Mouse (Mus musculus): ENCODE measurements around the gene Efemp2. TPM values are rescaled to one million over a fixed set of nuclear protein-coding genes. Genes with fewer than 3 reads are reported as not detected.
A peak's percentile ranks its signal among the peaks of the same experiment; 100 is the strongest.

Efemp2 gene
- polyA plus RNA-seq, 1 experiment from 2014 or later: 15.8 TPM

- ATAC-seq (ENCODE audit: low read depth): no peak
- H3K4me3 ChIP-seq (ENCODE audit: low read depth, low read length): no peak overlapping the region
These were observed 14.7 kb upstream of the Efemp2 start for GRCm38 (mm10) chr19:5459019-5459418.

GRCm38 (mm10) chr19:5459896-5460295 is 13.9 kb upstream of the Efemp2 start:
- Histone ChIP-seq H3K4me2 (ENCODE audit: low read depth, low read length) (peak overlapping the region; percentile 92), H3K9ac (ENCODE audit: low read depth, low read length) (peak overlapping the region; percentile 85), H3K27me3 (ENCODE audit: control insufficient read depth, insufficient read depth, low read depth, low read length) (no peaks in the 10 kb centered on the region), H3K27ac (ENCODE audit: low read length) (peak overlapping the region; percentile 11; the same call in 1 of the 2 replicates), H3K4me3 (ENCODE audit: low read depth, low read length) (peak overlapping the region; percentile 88), H3K36me3 (ENCODE audit: control insufficient read depth, insufficient read depth) (no peaks in the 10 kb centered on the region), H3K9me3 (replicated peaks; ENCODE audit: control insufficient read depth, low read length) (no peaks in the 10 kb centered on the region), H3K4me1 (ENCODE audit: control insufficient read depth, low read depth, low read length) (peaks cover 34% of the 10 kb centered on the region)
- WGBS (ENCODE audit: insufficient replicate concordance): 27% methylated on average over 3 of the region's 3 CpGs
- no peak for ATAC-seq (ENCODE audit: low read depth)

More at GRCm38 (mm10) chr19:5459019-5459418, 14.7 kb upstream of the Efemp2 start:
- Histone ChIP-seq H3K4me1 (ENCODE audit: control insufficient read depth, low read depth, low read length) (peaks cover 34% of the 10 kb centered on the region), H3K27me3 (ENCODE audit: control insufficient read depth, insufficient read depth, low read depth, low read length) (no peaks in the 10 kb centered on the region), H3K36me3 (ENCODE audit: control insufficient read depth, insufficient read depth) (no peaks in the 10 kb centered on the region), H3K4me2 (ENCODE audit: low read depth, low read length) (no peak overlapping the region), H3K9ac (ENCODE audit: low read depth, low read length) (no peak overlapping the region), H3K9me3 (replicated peaks; ENCODE audit: control insufficient read depth, low read length) (no peaks in the 10 kb centered on the region), H3K27ac (ENCODE audit: low read length) (no peak overlapping the region)
- 52% methylated on average over 7 of the region's 7 CpGs for WGBS (ENCODE audit: insufficient replicate concordance)

GRCm38 (mm10) chr19:5460465-5460911 is 13.3 kb upstream of the Efemp2 start, which contains the start of gene Fibp:
Fibp (plus strand) TSS chr19:5460615.
- H3K27me3 ChIP-seq (ENCODE audit: control insufficient read depth, insufficient read depth, low read depth, low read length): no peaks in the 10 kb centered on the region
- H3K4me2 ChIP-seq (ENCODE audit: low read depth, low read length): peak within 1 kb of the TSS; percentile 92
- ATAC-seq (ENCODE audit: low read depth): peak; percentile 63
- H3K36me3 ChIP-seq (ENCODE audit: control insufficient read depth, insufficient read depth): no peaks in the 10 kb centered on the region
- peak within 1 kb of the TSS; percentile 68 for H3K27ac ChIP-seq (ENCODE audit: low read length)
- peak within 1 kb of the TSS; percentile 85 for H3K9ac ChIP-seq (ENCODE audit: low read depth, low read length)
- H3K4me1 ChIP-seq (ENCODE audit: control insufficient read depth, low read depth, low read length): peaks cover 32% of the 10 kb centered on the region
- H3K9me3 ChIP-seq (replicated peaks; ENCODE audit: control insufficient read depth, low read length): no peaks in the 10 kb centered on the region
- H3K4me3 ChIP-seq (ENCODE audit: low read depth, low read length): peak within 1 kb of the TSS; percentile 88
- under 1% methylated on average over 32 of the region's 32 CpGs for WGBS (ENCODE audit: insufficient replicate concordance)

- Histone ChIP-seq H3K4me3 (ENCODE audit: low read depth, low read length) (no peak overlapping the region), H3K27ac (ENCODE audit: low read length) (no peak overlapping the region), H3K36me3 (ENCODE audit: control insufficient read depth, insufficient read depth) (no peaks in the 10 kb centered on the region), H3K9me3 (replicated peaks; ENCODE audit: control insufficient read depth, low read length) (no peaks in the 10 kb centered on the region), H3K27me3 (ENCODE audit: control insufficient read depth, insufficient read depth, low read depth, low read length) (no peaks in the 10 kb centered on the region), H3K9ac (ENCODE audit: low read depth, low read length) (no peak overlapping the region), H3K4me1 (ENCODE audit: control insufficient read depth, low read depth, low read length) (peaks cover 24% of the 10 kb centered on the region), H3K4me2 (ENCODE audit: low read depth, low read length) (peak overlapping the region; percentile 92)
- ATAC-seq (ENCODE audit: low read depth): no peak
- 75% methylated on average over 6 of the region's 6 CpGs for WGBS (ENCODE audit: insufficient replicate concordance)
These were observed 12.3 kb upstream of the Efemp2 start for GRCm38 (mm10) chr19:5461411-5461810.

- Histone ChIP-seq H3K4me3 (ENCODE audit: low read depth, low read length) (no peak overlapping the region), H3K4me2 (ENCODE audit: low read depth, low read length) (no peak overlapping the region), H3K27ac (ENCODE audit: low read length) (no peak overlapping the region), H3K9ac (ENCODE audit: low read depth, low read length) (no peak overlapping the region), H3K4me1 (ENCODE audit: control insufficient read depth, low read depth, low read length) (peaks cover 10% of the 10 kb centered on the region), H3K9me3 (replicated peaks; ENCODE audit: control insufficient read depth, low read length) (no peaks in the 10 kb centered on the region), H3K27me3 (ENCODE audit: control insufficient read depth, insufficient read depth, low read depth, low read length) (no peaks in the 10 kb centered on the region), H3K36me3 (ENCODE audit: control insufficient read depth, insufficient read depth) (no peaks in the 10 kb centered on the region)
- ATAC-seq (ENCODE audit: low read depth): no peak
- WGBS (ENCODE audit: insufficient replicate concordance): 82% methylated on average over 9 of the region's 9 CpGs
These were observed 10.5 kb upstream of the Efemp2 start for GRCm38 (mm10) chr19:5463212-5463611.

GRCm38 (mm10) chr19:5463791-5464562 is 9.8 kb upstream of the Efemp2 start:
- Histone ChIP-seq H3K4me3 (ENCODE audit: low read depth, low read length) (no peak overlapping the region), H3K4me1 (ENCODE audit: control insufficient read depth, low read depth, low read length) (peaks cover 10% of the 10 kb centered on the region), H3K27me3 (ENCODE audit: control insufficient read depth, insufficient read depth, low read depth, low read length) (no peaks in the 10 kb centered on the region), H3K27ac (ENCODE audit: low read length) (no peak overlapping the region), H3K9me3 (replicated peaks; ENCODE audit: control insufficient read depth, low read length) (no peaks in the 10 kb centered on the region), H3K9ac (ENCODE audit: low read depth, low read length) (no peak overlapping the region), H3K36me3 (ENCODE audit: control insufficient read depth, insufficient read depth) (no peaks in the 10 kb centered on the region), H3K4me2 (ENCODE audit: low read depth, low read length) (no peak overlapping the region)
- ATAC-seq (ENCODE audit: low read depth): no peak
- 56% methylated on average over 15 of the region's 15 CpGs for WGBS (ENCODE audit: insufficient replicate concordance)

- Histone ChIP-seq H3K27ac (ENCODE audit: low read length) (no peak overlapping the region), H3K36me3 (ENCODE audit: control insufficient read depth, insufficient read depth) (no peaks in the 10 kb centered on the region), H3K27me3 (ENCODE audit: control insufficient read depth, insufficient read depth, low read depth, low read length) (no peaks in the 10 kb centered on the region), H3K4me2 (ENCODE audit: low read depth, low read length) (no peak overlapping the region), H3K9ac (ENCODE audit: low read depth, low read length) (no peak overlapping the region), H3K9me3 (replicated peaks; ENCODE audit: control insufficient read depth, low read length) (no peaks in the 10 kb centered on the region), H3K4me3 (ENCODE audit: low read depth, low read length) (no peak overlapping the region), H3K4me1 (ENCODE audit: control insufficient read depth, low read depth, low read length) (peaks cover 6% of the 10 kb centered on the region)
- 77% methylated on average over 8 of the region's 8 CpGs for WGBS (ENCODE audit: insufficient replicate concordance)
- no peak for ATAC-seq (ENCODE audit: low read depth)
These were observed 8.7 kb upstream of the Efemp2 start for GRCm38 (mm10) chr19:5465037-5465436.

GRCm38 (mm10) chr19:5466916-5467500 is 6.7 kb upstream of the Efemp2 start:
- Histone ChIP-seq H3K9ac (ENCODE audit: low read depth, low read length) (no peak overlapping the region), H3K36me3 (ENCODE audit: control insufficient read depth, insufficient read depth) (no peaks in the 10 kb centered on the region), H3K4me1 (ENCODE audit: control insufficient read depth, low read depth, low read length) (no peaks in the 10 kb centered on the region), H3K27me3 (ENCODE audit: control insufficient read depth, insufficient read depth, low read depth, low read length) (no peaks in the 10 kb centered on the region), H3K9me3 (replicated peaks; ENCODE audit: control insufficient read depth, low read length) (no peaks in the 10 kb centered on the region), H3K4me3 (ENCODE audit: low read depth, low read length) (no peak overlapping the region), H3K27ac (ENCODE audit: low read length) (no peak overlapping the region), H3K4me2 (ENCODE audit: low read depth, low read length) (no peak overlapping the region)
- no peak for ATAC-seq (ENCODE audit: low read depth)
- WGBS (ENCODE audit: insufficient replicate concordance): 69% methylated on average over 6 of the region's 6 CpGs

GRCm38 (mm10) chr19:5468374-5468773 is 5.4 kb upstream of the Efemp2 start, which contains the start of gene Ctsw:
Ctsw (minus strand) TSS chr19:5468507.
- Histone ChIP-seq H3K27ac (ENCODE audit: low read length) (no peak within 1 kb of the TSS), H3K36me3 (ENCODE audit: control insufficient read depth, insufficient read depth) (no peaks in the 10 kb centered on the region), H3K9me3 (replicated peaks; ENCODE audit: control insufficient read depth, low read length) (no peaks in the 10 kb centered on the region), H3K9ac (ENCODE audit: low read depth, low read length) (no peak within 1 kb of the TSS), H3K4me2 (ENCODE audit: low read depth, low read length) (no peak within 1 kb of the TSS), H3K4me1 (ENCODE audit: control insufficient read depth, low read depth, low read length) (no peaks in the 10 kb centered on the region; the same call in 1 of the 2 replicates), H3K4me3 (ENCODE audit: low read depth, low read length) (no peak within 1 kb of the TSS), H3K27me3 (ENCODE audit: control insufficient read depth, insufficient read depth, low read depth, low read length) (peaks cover 4% of the 10 kb centered on the region)
- 35% methylated on average over 5 of the region's 5 CpGs for WGBS (ENCODE audit: insufficient replicate concordance)
- ATAC-seq (ENCODE audit: low read depth): no peak
